Mouse (Mus musculus) myocyte (in vitro differentiated cells): ENCODE data around the gene Dnajb4.

ENCODE experiments used
- E2F4 ChIP-seq: IDR thresholded peaks from one replicate; pipeline ENCODE4 v1.6.1; 2011; ENCODE audit warnings: mild to moderate bottlenecking, control low read depth, moderate library complexity; ENCODE audit not compliant: insufficient read depth
- MAX ChIP-seq: IDR thresholded peaks from one replicate; pipeline ENCODE4 v1.6.1; 2011; ENCODE audit warnings: low read depth, mild to moderate bottlenecking, control low read depth
- MYOD1 ChIP-seq, 3 experiments: IDR thresholded peaks; one replicate each; pipeline ENCODE4 v1.6.1; 2011; ENCODE audit warnings: control low read depth in 2 of 3, low read depth in 2 of 3, mild to moderate bottlenecking in 2 of 3, moderate library complexity in 1 of 3; ENCODE audit not compliant: insufficient read length in 2 of 3, control insufficient read depth in 1 of 3
- MYOG ChIP-seq, 3 experiments: IDR thresholded peaks; one replicate each; pipeline ENCODE4 v1.6.1; 2011; ENCODE audit warnings: control low read depth in 2 of 3, low read depth in 2 of 3, mild to moderate bottlenecking in 2 of 3; ENCODE audit not compliant: insufficient read length in 2 of 3, control insufficient read depth in 1 of 3, insufficient read depth in 1 of 3
- POLR2A ChIP-seq: IDR thresholded peaks from one replicate; pipeline ENCODE4 v1.6.1; 2011; ENCODE audit warnings: low read depth, mild to moderate bottlenecking, control low read depth, moderate library complexity; ENCODE audit not compliant: insufficient read length
- REST ChIP-seq: IDR thresholded peaks from one replicate; pipeline ENCODE4 v1.6.1; 2011; ENCODE audit warnings: mild to moderate bottlenecking, control low read depth, moderate library complexity; ENCODE audit not compliant: insufficient read depth, insufficient read length
- SRF ChIP-seq: IDR thresholded peaks from one replicate; pipeline ENCODE4 v1.6.1; 2011; ENCODE audit warnings: low read depth; ENCODE audit not compliant: control insufficient read depth, insufficient read length

- TF ChIP-seq MYOD1 (IDR thresholded peaks at IDR 0.05; ENCODE audit: control insufficient read depth in 1 of 3, insufficient read length in 2 of 3, low read depth in 2 of 3) (no peak), POLR2A (no peak), MAX (no peak), SRF (no peak), REST (no peak), MYOG (IDR thresholded peaks at IDR 0.05; ENCODE audit: control insufficient read depth in 1 of 3, insufficient read depth in 1 of 3, insufficient read length in 2 of 3, low read depth in 2 of 3) (no peak), E2F4 (no peak)
Measured at GRCm38 (mm10) chr3:152149449-152149848, 60.7 kb downstream of the Dnajb4 start.
